Comparison of ENCODE assay signal across 26 mouse cellular contexts in the genomic region with DNA sequence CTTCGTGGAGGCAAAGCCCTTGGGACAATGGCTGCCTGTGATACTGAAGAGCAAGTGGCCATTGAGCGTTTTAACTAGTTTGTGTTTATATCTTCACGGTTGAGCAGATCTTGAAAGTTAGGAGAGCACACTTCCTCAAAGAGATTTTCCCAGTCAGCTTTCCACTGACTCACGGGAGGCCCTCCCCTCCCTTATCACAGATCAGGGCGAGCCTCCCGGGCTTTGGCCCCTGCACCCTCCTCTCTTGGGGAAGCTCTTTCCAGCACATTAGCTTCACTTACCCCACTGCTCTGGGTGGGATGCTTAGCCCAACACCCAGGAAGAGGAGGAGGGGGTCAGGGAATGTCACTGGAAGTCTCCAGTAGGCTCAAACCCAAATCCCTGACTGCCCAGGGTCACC. TPM values are rescaled to one million over a fixed set of nuclear protein-coding genes. Genes with fewer than 3 reads are reported as not detected.
A peak's percentile ranks its signal among the peaks of the same experiment; 100 is the strongest.
DNase-seq lines count a peak whose midpoint lies in the region; ATAC-seq and TF ChIP-seq lines count a peak whose summit lies in the region.
"Had no signal": no experiment of that assay in that cellular context is flagged by ENCODE, and none has a peak within 500 bp of the region (broad histone marks: within the 10 kb centered on the region; RNA-seq: fewer than 3 reads in every experiment).

No protein-coding gene starts in this region.

- peak; percentile 49 for ATAC-seq in intestine, embryonic 15.5 days
- ATAC-seq in intestine, postnatal 0 days = no peak
- ATAC-seq in midbrain, embryonic 13.5 days = no peak
- peak; percentile 50 for ATAC-seq in intestine, embryonic 16.5 days
- ATAC-seq in hindbrain, embryonic 12.5 days (ENCODE audit: low FRiP score) = no peak
- ATAC-seq: forebrain, embryonic 14.5 days; hindbrain, embryonic 16.5 days; midbrain, embryonic 16.5 days had no signal

- H3K4me2 ChIP-seq in intestine, embryonic 15.5 days (replicated peaks) = no peak overlapping the region
- H3K4me2 ChIP-seq in intestine, postnatal 0 days (replicated peaks; ENCODE audit: low read depth) = no peak overlapping the region
- H3K4me2 ChIP-seq in midbrain, embryonic 13.5 days (replicated peaks) = no peak overlapping the region
- H3K4me2 ChIP-seq in intestine, embryonic 16.5 days (ENCODE audit: low read depth, low read length) = no peak overlapping the region
- H3K4me2 ChIP-seq in hindbrain, embryonic 12.5 days (replicated peaks) = no peak overlapping the region
- H3K4me2 ChIP-seq: embryonic facial prominence, embryonic 13.5 days; liver, embryonic 13.5 days; lung, embryonic 15.5 days had no signal

- H3K4me1 ChIP-seq in intestine, embryonic 15.5 days (replicated peaks) = peaks cover 27% of the 10 kb centered on the region
- 0 out of 2 replicates have a peak, but pooled peaks cover 3% of the 10 kb centered on the region for H3K4me1 ChIP-seq in intestine, postnatal 0 days (replicated peaks; ENCODE audit: control insufficient read depth, insufficient read depth, low read length)
- H3K4me1 ChIP-seq in midbrain, embryonic 10.5 days = peaks cover 46% of the 10 kb centered on the region
- peaks cover 26% of the 10 kb centered on the region for H3K4me1 ChIP-seq in midbrain, embryonic 13.5 days (replicated peaks)
- peaks cover 22% of the 10 kb centered on the region for H3K4me1 ChIP-seq in intestine, embryonic 16.5 days (ENCODE audit: control insufficient read depth, insufficient read depth, low read length)
- peaks cover 28% of the 10 kb centered on the region for H3K4me1 ChIP-seq in hindbrain, embryonic 12.5 days

- H3K9ac ChIP-seq in intestine, embryonic 15.5 days = no peak overlapping the region
- H3K9ac ChIP-seq in intestine, postnatal 0 days (ENCODE audit: low read depth, low read length) = no peak overlapping the region
- no peak overlapping the region for H3K9ac ChIP-seq in midbrain, embryonic 13.5 days (replicated peaks)
- no peak overlapping the region for H3K9ac ChIP-seq in intestine, embryonic 16.5 days (ENCODE audit: low read depth, low read length)
- no peak overlapping the region for H3K9ac ChIP-seq in hindbrain, embryonic 12.5 days
- H3K9ac ChIP-seq: embryonic facial prominence, embryonic 13.5 days; liver, embryonic 13.5 days; lung, embryonic 15.5 days had no signal

- peak; percentile 16 for DNase-seq in adrenal gland, adult 2 months
- no peak for DNase-seq in adrenal gland, postnatal 25 days
- DNase-seq in midbrain, embryonic 10.5 days (ENCODE audit: low spot score) = no peak
- DNase-seq: adrenal gland, postnatal 36 days; cerebellum, adult 9-10 months; kidney, adult 11 months; liver, embryonic 13.5 days; lung, postnatal 4 days; right cerebral cortex, postnatal 25 days; spleen, adult 18-20 months; thymus, postnatal 25 days had no signal

- H3K9me3 ChIP-seq in intestine, embryonic 15.5 days = no peaks in the 10 kb centered on the region
- H3K9me3 ChIP-seq in intestine, postnatal 0 days (ENCODE audit: control insufficient read depth) = no peaks in the 10 kb centered on the region
- H3K9me3 ChIP-seq in midbrain, embryonic 10.5 days (replicated peaks) = no peaks in the 10 kb centered on the region
- no peaks in the 10 kb centered on the region for H3K9me3 ChIP-seq in midbrain, embryonic 13.5 days
- no peaks in the 10 kb centered on the region for H3K9me3 ChIP-seq in intestine, embryonic 16.5 days (ENCODE audit: control insufficient read depth, low read length)
- no peaks in the 10 kb centered on the region for H3K9me3 ChIP-seq in hindbrain, embryonic 12.5 days (replicated peaks)
- H3K9me3 ChIP-seq: embryonic facial prominence, embryonic 13.5 days; heart, embryonic 10.5 days; liver, embryonic 13.5 days; lung, embryonic 15.5 days had no signal

- peaks cover 42% of the 10 kb centered on the region for H3K27me3 ChIP-seq in intestine, embryonic 15.5 days (replicated peaks)
- peaks cover 33% of the 10 kb centered on the region for H3K27me3 ChIP-seq in intestine, postnatal 0 days (replicated peaks; ENCODE audit: control insufficient read depth, insufficient read depth, low read length)
- peaks cover 68% of the 10 kb centered on the region for H3K27me3 ChIP-seq in midbrain, embryonic 10.5 days (ENCODE audit: low read depth, poor library complexity, severe bottlenecking)
- peaks cover 59% of the 10 kb centered on the region for H3K27me3 ChIP-seq in midbrain, embryonic 13.5 days
- peaks cover 26% of the 10 kb centered on the region for H3K27me3 ChIP-seq in intestine, embryonic 16.5 days (replicated peaks; ENCODE audit: control insufficient read depth, insufficient read depth, low read length)
- H3K27me3 ChIP-seq in hindbrain, embryonic 12.5 days = peaks cover 56% of the 10 kb centered on the region

- no peak for TF ChIP-seq CTCF in intestine, postnatal 0 days (IDR thresholded peaks at IDR 0.05; ENCODE audit: low read depth)

- H3K4me3 ChIP-seq in intestine, embryonic 15.5 days (replicated peaks) = no peak overlapping the region
- no peak overlapping the region for H3K4me3 ChIP-seq in intestine, postnatal 0 days (ENCODE audit: low read depth, low read length)
- H3K4me3 ChIP-seq in midbrain, embryonic 10.5 days = no peak overlapping the region
- no peak overlapping the region for H3K4me3 ChIP-seq in midbrain, embryonic 13.5 days (replicated peaks)
- no peak overlapping the region for H3K4me3 ChIP-seq in intestine, embryonic 16.5 days (ENCODE audit: low read length)
- no peak overlapping the region for H3K4me3 ChIP-seq in hindbrain, embryonic 12.5 days
- H3K4me3 ChIP-seq: embryonic facial prominence, embryonic 13.5 days; heart, embryonic 10.5 days; left cerebral cortex, adult 2 months; liver, embryonic 13.5 days; lung, embryonic 15.5 days had no signal

- WGBS in intestine, embryonic 15.5 days = 14% methylated on average over 6 of the region's 6 CpGs
- 11% methylated on average over 6 of the region's 6 CpGs for WGBS in intestine, postnatal 0 days
- 4% methylated on average over 6 of the region's 6 CpGs for WGBS in midbrain, embryonic 10.5 days
- 7% methylated on average over 6 of the region's 6 CpGs for WGBS in midbrain, embryonic 13.5 days
- WGBS in intestine, embryonic 16.5 days = 12% methylated on average over 6 of the region's 6 CpGs
- WGBS in hindbrain, embryonic 12.5 days = 13% methylated on average over 6 of the region's 6 CpGs

- no peaks in the 10 kb centered on the region for H3K36me3 ChIP-seq in intestine, embryonic 15.5 days
- H3K36me3 ChIP-seq in intestine, postnatal 0 days (ENCODE audit: control insufficient read depth, insufficient read depth) = no peaks in the 10 kb centered on the region
- no peaks in the 10 kb centered on the region for H3K36me3 ChIP-seq in midbrain, embryonic 10.5 days
- no peaks in the 10 kb centered on the region for H3K36me3 ChIP-seq in midbrain, embryonic 13.5 days
- H3K36me3 ChIP-seq in intestine, embryonic 16.5 days (ENCODE audit: control insufficient read depth, insufficient read depth, low read length) = no peaks in the 10 kb centered on the region
- no peaks in the 10 kb centered on the region for H3K36me3 ChIP-seq in hindbrain, embryonic 12.5 days
- H3K36me3 ChIP-seq: embryonic facial prominence, embryonic 13.5 days; heart, embryonic 10.5 days; liver, embryonic 13.5 days; lung, embryonic 15.5 days had no signal

- no peak overlapping the region for H3K27ac ChIP-seq in intestine, embryonic 15.5 days
- no peak overlapping the region; the same call in 1 of the 2 replicates for H3K27ac ChIP-seq in intestine, postnatal 0 days (ENCODE audit: low read depth, low read length)
- peak overlapping the region; percentile 10; the same call in 1 of the 2 replicates for H3K27ac ChIP-seq in midbrain, embryonic 10.5 days (replicated peaks)
- H3K27ac ChIP-seq in midbrain, embryonic 13.5 days = no peak overlapping the region
- H3K27ac ChIP-seq in intestine, embryonic 16.5 days (ENCODE audit: low read length) = peak overlapping the region; percentile 11; the same call in 1 of the 2 replicates
- H3K27ac ChIP-seq in hindbrain, embryonic 12.5 days = no peak overlapping the region
- H3K27ac ChIP-seq: embryonic facial prominence, embryonic 13.5 days; heart, embryonic 10.5 days; left cerebral cortex, adult 2 months; liver, embryonic 13.5 days; lung, embryonic 15.5 days had no signal

RNA-seq across cellular contexts. Expression of a gene that starts 3.0 kb away (rescaled TPM):
- total RNA-seq in adrenal gland, adult 2 months (2021) = 10 to 100 TPM; 73.0 to 83.3 TPM
- polyA plus RNA-seq in adrenal gland, adult 2 months (2012; rRNA removed) = 76.8 and 107 TPM in 2 replicates
- 84.6 and 96.5 TPM in 2 replicates for total RNA-seq in adrenal gland, postnatal 25 days (2021)
- 2.8 and 4.0 TPM in 2 replicates for polyA plus RNA-seq in intestine, embryonic 15.5 days (2015; fragmentation: Nextera tagmentation; extraction: Ambion mirVana)
- 2.1 and 2.4 TPM in 2 replicates for polyA plus RNA-seq in intestine, postnatal 0 days (2015; fragmentation: Nextera tagmentation; extraction: Ambion mirVana)
- polyA plus RNA-seq in midbrain, embryonic 10.5 days (2016; fragmentation: Nextera tagmentation; extraction: Ambion mirVana) = 0.79 and 0.99 TPM in 2 replicates
- 0.59 and 1.4 TPM in 2 replicates for polyA plus RNA-seq in midbrain, embryonic 13.5 days (2015; fragmentation: Nextera tagmentation; extraction: Ambion mirVana)
- 1.0 TPM in 2 replicates for polyA plus RNA-seq in intestine, embryonic 16.5 days (2015; fragmentation: Nextera tagmentation; extraction: Ambion mirVana)
- 3.7 and 5.0 TPM in 2 replicates for polyA plus RNA-seq in hindbrain, embryonic 12.5 days (2016; fragmentation: Nextera tagmentation; extraction: Ambion mirVana)
- total RNA-seq: hematopoietic stem cell, adult 5-6 weeks; megakaryocyte-erythroid progenitor cell, adult 5-6 weeks; neutrophil, adult 5-6 weeks had no signal

Comparison
In these comparisons a context has a peak if more than half of its experiments do, and no peak if none do; other contexts are left out.
1. ATAC-seq: peak in intestine, embryonic 15.5 days (single experiment) and intestine, embryonic 16.5 days (single experiment); none in intestine, postnatal 0 days (single experiment), midbrain, embryonic 13.5 days (single experiment) and hindbrain, embryonic 12.5 days (single experiment).
2. H3K27ac ChIP-seq: peak in midbrain, embryonic 10.5 days (single experiment) and intestine, embryonic 16.5 days (single experiment); none in intestine, embryonic 15.5 days (single experiment), intestine, postnatal 0 days (single experiment), midbrain, embryonic 13.5 days (single experiment) and hindbrain, embryonic 12.5 days (single experiment).
3. RNA of a gene that starts 3.0 kb away (polyA plus RNA-seq): 76.8 to 107 TPM in adrenal gland, adult 2 months; 3.7 to 5.0 TPM in hindbrain, embryonic 12.5 days, 2.8 to 4.0 TPM in intestine, embryonic 15.5 days, 2.1 to 2.4 TPM in intestine, postnatal 0 days, 0.59 to 1.4 TPM in midbrain, embryonic 13.5 days, 1.0 TPM in intestine, embryonic 16.5 days and 0.79 to 0.99 TPM in midbrain, embryonic 10.5 days; every median in the first group is over 10 times any median in the second.